Mouse (Mus musculus) B cell, adult 62 days (primary cell): Measurements from ENCODE around the gene Ssr2. TPM values are rescaled to one million over a fixed set of nuclear protein-coding genes. Genes with fewer than 3 reads are reported as not detected.

Source experiments
- total RNA-seq: library from RNA; stranded (reverse); gene quantifications from 4 replicates; pipeline ENCODE4 v1.2.4, GENCODE M21; 2023

Ssr2 gene
- total RNA-seq = 59.8 to 67.5 TPM (median 65.0 TPM) in 4 replicates

GRCm38 (mm10) chr3:88575540-88575939 is at the start of gene Ssr2:
TSS of gene Ssr2 (plus strand) at chr3:88575876.

GRCm38 (mm10) chr3:88532299-88532674 is 43.4 kb upstream of the Ssr2 start, which contains the start of gene Mex3a:
TSS of gene Mex3a (plus strand) at chr3:88532395.

DNA sequence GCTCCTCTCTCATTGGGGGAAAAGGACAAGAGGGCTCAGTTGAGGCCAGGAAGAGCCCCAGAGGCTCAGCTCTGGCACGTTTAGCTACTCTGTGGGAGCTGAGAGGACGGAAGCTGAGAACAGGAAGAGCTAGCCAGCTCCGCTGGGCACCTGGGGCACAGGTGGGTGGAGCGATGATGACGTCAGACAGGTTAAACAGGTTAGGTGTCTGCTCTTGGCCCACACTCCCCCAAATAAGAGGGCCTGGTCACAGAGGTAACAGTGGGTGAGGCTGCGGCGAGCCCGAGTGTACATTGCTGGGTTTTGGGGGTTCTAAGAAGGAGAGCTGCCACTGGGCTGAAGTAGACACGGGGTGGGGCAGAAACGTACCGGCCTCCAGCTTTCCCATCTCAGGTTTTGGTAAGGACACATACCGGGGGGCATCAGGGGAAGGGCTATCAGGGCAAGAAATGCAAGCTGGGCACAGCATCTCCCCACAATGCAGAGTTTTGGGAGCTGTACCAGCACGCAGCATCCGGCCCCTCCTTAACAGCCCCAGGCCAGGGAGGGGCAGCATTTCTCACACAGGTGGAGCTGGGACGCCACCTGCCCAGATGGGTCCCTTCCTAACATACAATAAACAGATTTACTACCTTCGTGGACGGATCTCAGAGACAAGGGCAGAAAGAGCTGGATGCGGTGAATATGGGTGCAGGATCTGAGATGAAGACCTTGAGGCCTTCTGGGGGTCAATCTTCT is 27.3 kb upstream of the Ssr2 start, which contains the start of gene Rab25:
Rab25 (minus strand) TSS at position 121 of the 738 bp plus-strand sequence.

GRCm38 (mm10) chr3:88552676-88553524 is 22.8 kb upstream of the Ssr2 start, which contains the start of gene Lamtor2:
TSS of gene Lamtor2 (minus strand) at chr3:88553074.

GRCm38 (mm10) chr3:88553525-88553879 is 22.2 kb upstream of the Ssr2 start, which contains the start of gene Ubqln4:
TSS of gene Ubqln4 (plus strand) at chr3:88553758.

DNA sequence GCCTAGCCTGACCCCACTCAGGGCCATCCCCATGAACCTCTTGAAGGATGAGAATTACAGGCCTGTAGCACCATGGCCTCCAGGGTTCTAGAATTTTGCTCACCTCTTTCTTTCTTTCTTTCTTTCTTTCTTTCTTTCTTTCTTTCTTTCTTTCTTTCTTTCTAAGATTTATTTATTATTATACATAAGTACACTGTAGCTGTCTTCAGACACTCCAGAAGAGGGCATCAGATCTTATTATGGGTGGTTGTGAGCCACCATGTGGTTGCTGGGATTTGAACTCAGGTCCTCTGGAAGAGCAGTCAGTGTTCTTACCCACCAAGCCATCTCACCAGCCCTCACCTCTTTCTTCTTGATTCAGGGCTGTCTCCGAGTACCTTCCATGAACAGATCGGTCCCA is 30.0 kb downstream of the Ssr2 start, which contains the start of gene Arhgef2:
Arhgef2 (plus strand) TSS at position 301 of the 400 bp plus-strand sequence.

Other genes starting within 250 kb of the Ssr2 start
- 0.37 to 2.3 TPM (median 1.8 TPM) in 4 replicates for gene Tmem79, start 239.7 kb upstream of the Ssr2 start, total RNA-seq
- gene Smg5, start 239.6 kb upstream of the Ssr2 start, total RNA-seq = 107 to 116 TPM (median 112 TPM) in 4 replicates
- gene Paqr6, start 211.3 kb upstream of the Ssr2 start, total RNA-seq = 0.73 to 1.7 TPM (median 1.3 TPM) in 4 replicates
- gene Bglap3, start 203.1 kb upstream of the Ssr2 start, total RNA-seq = 1.2 TPM in 1 of 4 replicates, not detected in the others
- gene Bglap2, start 197.2 kb upstream of the Ssr2 start, total RNA-seq = not detected in 4 replicates
- gene Bglap, start 191.4 kb upstream of the Ssr2 start, total RNA-seq = not detected in 4 replicates
- gene Pmf1, start 165.5 kb upstream of the Ssr2 start, total RNA-seq = 65.0 to 68.1 TPM (median 67.2 TPM) in 4 replicates
- gene Slc25a44, start 150.7 kb upstream of the Ssr2 start, total RNA-seq = 19.0 to 22.3 TPM (median 20.2 TPM) in 4 replicates
- gene Sema4a, start 114.7 kb upstream of the Ssr2 start, total RNA-seq = 0.63 to 2.0 TPM (median 1.4 TPM) in 4 replicates
- gene Lmna, start 65.9 kb upstream of the Ssr2 start, total RNA-seq = 24.0 to 27.8 TPM (median 25.7 TPM) in 4 replicates
- 1.2 to 1.5 TPM (median 1.4 TPM) in 4 replicates for gene Mex3a, start 43.5 kb upstream of the Ssr2 start, total RNA-seq
- gene Rab25, start 27.6 kb upstream of the Ssr2 start, total RNA-seq = 0.82 to 2.1 TPM (median 1.1 TPM) in 3 of 4 replicates, not detected in the other
- gene Lamtor2, start 22.8 kb upstream of the Ssr2 start, total RNA-seq = 80.5 to 103 TPM (median 86.2 TPM) in 4 replicates
- 43.5 to 47.4 TPM (median 45.2 TPM) in 4 replicates for gene Ubqln4, start 22.1 kb upstream of the Ssr2 start, total RNA-seq
- gene Arhgef2, start 30.1 kb downstream of the Ssr2 start, total RNA-seq = 219 to 260 TPM (median 245 TPM) in 4 replicates
- gene Rxfp4, start 77.3 kb downstream of the Ssr2 start, total RNA-seq = not detected in 4 replicates
- gene Khdc4, start 109.9 kb downstream of the Ssr2 start, total RNA-seq = 110 to 122 TPM (median 116 TPM) in 4 replicates
- 28.0 to 31.3 TPM (median 29.3 TPM) in 4 replicates for gene Rit1, start 141.0 kb downstream of the Ssr2 start, total RNA-seq
- gene Syt11, start 199.3 kb downstream of the Ssr2 start, total RNA-seq = 2.9 to 4.0 TPM (median 3.5 TPM) in 4 replicates